Mouse (Mus musculus): ENCODE results near the gene Klhl26.

- TF ChIP-seq CTCF (conservative IDR thresholded peaks at IDR 0.05; ENCODE audit: low read length) (no peak), NANOG (IDR thresholded peaks at IDR 0.05; ENCODE audit: borderline replicate concordance, low read length) (no peak), POU5F1 (IDR thresholded peaks at IDR 0.05; ENCODE audit: borderline replicate concordance, low read length) (no peak)
Observed at GRCm38 (mm10) chr8:70461765-70462515, 14.8 kb downstream of the Klhl26 start.
